Mouse (Mus musculus): ENCODE measurements around the gene Dab1. TPM values are rescaled to one million over a fixed set of nuclear protein-coding genes. Genes with fewer than 3 reads are reported as not detected.

Dab1 gene
- total and polyA plus RNA-seq, 3 experiments, result not detected

- no peaks in the 10 kb centered on the region for H3K79me2 ChIP-seq (ENCODE audit: control insufficient read depth, insufficient read depth, low read length, poor library complexity)
- H3K4me3 ChIP-seq (ENCODE audit: control insufficient read depth in 1 of 2, insufficient read depth in 1 of 2, low read depth in 2 of 2, low read length in 2 of 2), result no peak overlapping the region
- no peaks in the 10 kb centered on the region for H3K4me1 ChIP-seq (ENCODE audit: control insufficient read depth in 1 of 2, insufficient read depth in 2 of 2, low read length in 2 of 2)
- H3K9ac ChIP-seq (ENCODE audit: control insufficient read depth, low read depth, low read length, poor library complexity, severe bottlenecking), result no peak overlapping the region
- no peak for DNase-seq (ENCODE audit: low read depth, low spot score)
- no peaks in the 10 kb centered on the region for H3K36me3 ChIP-seq (ENCODE audit: control insufficient read depth in 1 of 2, insufficient read depth in 2 of 2, low read length in 2 of 2)
- TF ChIP-seq MAX (IDR thresholded peaks at IDR 0.05; ENCODE audit: low read length) (no peak), ZNF384 (IDR thresholded peaks at IDR 0.05; ENCODE audit: low read depth, low read length) (no peak), SIN3A (IDR thresholded peaks at IDR 0.05; ENCODE audit: low read length) (no peak)
- no peak overlapping the region for H3K27ac ChIP-seq (ENCODE audit: control insufficient read depth, low read depth, low read length)
- no peaks in the 10 kb centered on the region for H3K27me3 ChIP-seq (ENCODE audit: control insufficient read depth in 1 of 2, insufficient read depth in 2 of 2, low read length in 2 of 2)
- H3K9me3 ChIP-seq (replicated peaks; ENCODE audit: insufficient read depth, low read length), result no peaks in the 10 kb centered on the region
These were observed 864.8 kb downstream of the Dab1 start for GRCm38 (mm10) chr4:104483948-104484347.

GRCm38 (mm10) chr4:104497221-104497620 is 878.1 kb downstream of the Dab1 start:
- Histone ChIP-seq H3K79me2 (ENCODE audit: control insufficient read depth, insufficient read depth, low read length, poor library complexity) (no peaks in the 10 kb centered on the region), H3K27me3 (ENCODE audit: control insufficient read depth in 1 of 2, insufficient read depth in 2 of 2, low read length in 2 of 2) (no peaks in the 10 kb centered on the region; a peak in 1 of 4 replicates), H3K27ac (ENCODE audit: control insufficient read depth, low read depth, low read length) (no peak overlapping the region), H3K9me3 (replicated peaks; ENCODE audit: insufficient read depth, low read length) (no peaks in the 10 kb centered on the region), H3K36me3 (ENCODE audit: control insufficient read depth in 1 of 2, insufficient read depth in 2 of 2, low read length in 2 of 2) (no peaks in the 10 kb centered on the region), H3K4me1 (ENCODE audit: control insufficient read depth in 1 of 2, insufficient read depth in 2 of 2, low read length in 2 of 2) (no peaks in the 10 kb centered on the region), H3K4me3 (ENCODE audit: control insufficient read depth in 1 of 2, insufficient read depth in 1 of 2, low read depth in 2 of 2, low read length in 2 of 2) (no peak overlapping the region), H3K9ac (ENCODE audit: control insufficient read depth, low read depth, low read length, poor library complexity, severe bottlenecking) (no peak overlapping the region)
- no peak for TF ChIP-seq ZC3H11A (IDR thresholded peaks at IDR 0.05; ENCODE audit: low read depth, low read length)
- TF ChIP-seq RAD21 (IDR thresholded peaks at IDR 0.05; ENCODE audit: low read depth, low read length), result no peak
- TF ChIP-seq MYC (IDR thresholded peaks at IDR 0.05; ENCODE audit: low read depth, low read length), result no peak
- TF ChIP-seq TBP (IDR thresholded peaks at IDR 0.05; ENCODE audit: low read depth, low read length), result no peak
- no peak for DNase-seq (ENCODE audit: low read depth, low spot score)

GRCm38 (mm10) chr4:104500112-104500511 is 881.0 kb downstream of the Dab1 start:
- Histone ChIP-seq H3K79me2 (ENCODE audit: control insufficient read depth, insufficient read depth, low read length, poor library complexity) (no peaks in the 10 kb centered on the region), H3K9me3 (replicated peaks; ENCODE audit: insufficient read depth, low read length) (no peaks in the 10 kb centered on the region), H3K27ac (ENCODE audit: control insufficient read depth, low read depth, low read length) (no peak overlapping the region), H3K4me1 (ENCODE audit: control insufficient read depth in 1 of 2, insufficient read depth in 2 of 2, low read length in 2 of 2) (no peaks in the 10 kb centered on the region), H3K27me3 (ENCODE audit: control insufficient read depth in 1 of 2, insufficient read depth in 2 of 2, low read length in 2 of 2) (no peaks in the 10 kb centered on the region), H3K36me3 (ENCODE audit: control insufficient read depth in 1 of 2, insufficient read depth in 2 of 2, low read length in 2 of 2) (no peaks in the 10 kb centered on the region), H3K4me3 (ENCODE audit: control insufficient read depth in 1 of 2, insufficient read depth in 1 of 2, low read depth in 2 of 2, low read length in 2 of 2) (no peak overlapping the region), H3K9ac (ENCODE audit: control insufficient read depth, low read depth, low read length, poor library complexity, severe bottlenecking) (no peak overlapping the region)
- TF ChIP-seq ELF1 (IDR thresholded peaks at IDR 0.05; ENCODE audit: low read depth, low read length), result no peak
- DNase-seq (ENCODE audit: low read depth, low spot score), result no peak

GRCm38 (mm10) chr4:104500646-104501045 is 881.5 kb downstream of the Dab1 start:
- no peak for DNase-seq (ENCODE audit: low read depth, low spot score)
- H3K9me3 ChIP-seq (replicated peaks; ENCODE audit: insufficient read depth, low read length), result no peaks in the 10 kb centered on the region
- no peak overlapping the region for H3K27ac ChIP-seq (ENCODE audit: control insufficient read depth, low read depth, low read length)
- TF ChIP-seq NELFE (IDR thresholded peaks at IDR 0.05; ENCODE audit: low read depth, low read length) (no peak), POLR2A (IDR thresholded peaks at IDR 0.05; ENCODE audit: control insufficient read depth in 1 of 2, insufficient read depth in 1 of 2, low read depth in 1 of 2, low read length in 2 of 2, poor library complexity in 1 of 2) (no peak), TCF12 (IDR thresholded peaks at IDR 0.05; ENCODE audit: low read depth, low read length) (no peak), HCFC1 (IDR thresholded peaks at IDR 0.05; ENCODE audit: low read depth, low read length) (no peak), USF1 (IDR thresholded peaks at IDR 0.05; ENCODE audit: low read depth, low read length) (no peak), KAT2A (conservative IDR thresholded peaks at IDR 0.05; ENCODE audit: low read depth, low read length) (no peak), JUND (IDR thresholded peaks at IDR 0.05; ENCODE audit: low read depth, low read length) (no peak), USF2 (IDR thresholded peaks at IDR 0.05; ENCODE audit: borderline replicate concordance in 1 of 2, insufficient read depth in 1 of 2, low read depth in 1 of 2, low read length in 2 of 2) (no peak), SIN3A (IDR thresholded peaks at IDR 0.05; ENCODE audit: low read length) (no peak), ETS1 (IDR thresholded peaks at IDR 0.05; ENCODE audit: low read depth, low read length) (no peak), MYC (IDR thresholded peaks at IDR 0.05; ENCODE audit: low read depth, low read length) (no peak), RCOR1 (IDR thresholded peaks at IDR 0.05; ENCODE audit: low read depth, low read length) (no peak), MXI1 (IDR thresholded peaks at IDR 0.05; ENCODE audit: low read depth, low read length) (no peak), UBTF (IDR thresholded peaks at IDR 0.05; ENCODE audit: borderline replicate concordance, insufficient read depth, low read depth, low read length) (no peak)
- H3K36me3 ChIP-seq (ENCODE audit: control insufficient read depth in 1 of 2, insufficient read depth in 2 of 2, low read length in 2 of 2), result no peaks in the 10 kb centered on the region
- H3K27me3 ChIP-seq (ENCODE audit: control insufficient read depth in 1 of 2, insufficient read depth in 2 of 2, low read length in 2 of 2), result no peaks in the 10 kb centered on the region
- no peaks in the 10 kb centered on the region for H3K4me1 ChIP-seq (ENCODE audit: control insufficient read depth in 1 of 2, insufficient read depth in 2 of 2, low read length in 2 of 2)
- no peaks in the 10 kb centered on the region for H3K79me2 ChIP-seq (ENCODE audit: control insufficient read depth, insufficient read depth, low read length, poor library complexity)
- no peak overlapping the region for H3K4me3 ChIP-seq (ENCODE audit: control insufficient read depth in 1 of 2, insufficient read depth in 1 of 2, low read depth in 2 of 2, low read length in 2 of 2)
- H3K9ac ChIP-seq (ENCODE audit: control insufficient read depth, low read depth, low read length, poor library complexity, severe bottlenecking), result no peak overlapping the region

All from MEL (cell line).